Mouse (Mus musculus): ENCODE measurements around the gene Vav3. TPM values are rescaled to one million over a fixed set of nuclear protein-coding genes. Genes with fewer than 3 reads are reported as not detected.

Gene Vav3
- polyA plus RNA-seq, 1 experiment from 2014 or later = 13.6 TPM

- no peaks in the 10 kb centered on the region for H3K36me3 ChIP-seq (ENCODE audit: control insufficient read depth, insufficient read depth, low read length)
- peaks cover 2 to 6% of the 10 kb centered on the region in 2 experiments; a peak in 3 of 4 replicates for H3K4me1 ChIP-seq (ENCODE audit: control insufficient read depth in 2 of 2, insufficient read depth in 2 of 2, low read length in 2 of 2)
- no peaks in the 10 kb centered on the region for H3K27me3 ChIP-seq (ENCODE audit: control insufficient read depth, insufficient read depth, low read length)
- H3K4me2 ChIP-seq (ENCODE audit: low read length) = no peak overlapping the region
- H3K9me3 ChIP-seq (ENCODE audit: control insufficient read depth, low read length) = no peaks in the 10 kb centered on the region
- no peak for ATAC-seq (ENCODE audit: insufficient number of reproducible peaks, insufficient read depth, low FRiP score, low read depth)
- H3K4me3 ChIP-seq (ENCODE audit: control insufficient read depth in 1 of 2, insufficient read depth in 1 of 2, low read depth in 1 of 2, low read length in 2 of 2) = no peak overlapping the region
- 85% methylated on average over 3 of the region's 3 CpGs for WGBS
- no peak overlapping the region for H3K9ac ChIP-seq (ENCODE audit: low read length)
- no peak overlapping the region for H3K27ac ChIP-seq (replicated peaks in 1 of 2; ENCODE audit: control insufficient read depth in 1 of 2, insufficient read depth in 1 of 2, low read depth in 2 of 2, low read length in 2 of 2)
These were observed 70.8 kb downstream of the Vav3 start for GRCm38 (mm10) chr3:109411294-109411693.

GRCm38 (mm10) chr3:109420403-109420802 lies 80.0 kb downstream of the Vav3 start:
- Histone ChIP-seq H3K9ac (ENCODE audit: low read length) (no peak overlapping the region), H3K9me3 (ENCODE audit: control insufficient read depth, low read length) (no peaks in the 10 kb centered on the region), H3K36me3 (ENCODE audit: control insufficient read depth, insufficient read depth, low read length) (no peaks in the 10 kb centered on the region), H3K4me1 (ENCODE audit: control insufficient read depth in 2 of 2, insufficient read depth in 2 of 2, low read length in 2 of 2) (no peaks in the 10 kb centered on the region), H3K4me2 (ENCODE audit: low read length) (no peak overlapping the region), H3K27ac (replicated peaks in 1 of 2; ENCODE audit: control insufficient read depth in 1 of 2, insufficient read depth in 1 of 2, low read depth in 2 of 2, low read length in 2 of 2) (no peak overlapping the region), H3K4me3 (ENCODE audit: control insufficient read depth in 1 of 2, insufficient read depth in 1 of 2, low read depth in 1 of 2, low read length in 2 of 2) (no peak overlapping the region), H3K27me3 (ENCODE audit: control insufficient read depth, insufficient read depth, low read length) (no peaks in the 10 kb centered on the region)
- WGBS = 75% methylated on average over 3 of the region's 3 CpGs
- no peak for ATAC-seq (ENCODE audit: insufficient number of reproducible peaks, insufficient read depth, low FRiP score, low read depth)

- H3K4me3 ChIP-seq (ENCODE audit: control insufficient read depth in 1 of 2, insufficient read depth in 1 of 2, low read depth in 1 of 2, low read length in 2 of 2) = no peak overlapping the region
- H3K9me3 ChIP-seq (ENCODE audit: control insufficient read depth, low read length) = no peaks in the 10 kb centered on the region
- H3K4me1 ChIP-seq (ENCODE audit: control insufficient read depth in 2 of 2, insufficient read depth in 2 of 2, low read length in 2 of 2) = no peaks in the 10 kb centered on the region
- no peak overlapping the region for H3K27ac ChIP-seq (replicated peaks in 1 of 2; ENCODE audit: control insufficient read depth in 1 of 2, insufficient read depth in 1 of 2, low read depth in 2 of 2, low read length in 2 of 2)
- no peak for ATAC-seq (ENCODE audit: insufficient number of reproducible peaks, insufficient read depth, low FRiP score, low read depth)
- no peaks in the 10 kb centered on the region for H3K36me3 ChIP-seq (ENCODE audit: control insufficient read depth, insufficient read depth, low read length)
- no peaks in the 10 kb centered on the region for H3K27me3 ChIP-seq (ENCODE audit: control insufficient read depth, insufficient read depth, low read length)
- 66% methylated on average over 3 of the region's 3 CpGs for WGBS
- H3K9ac ChIP-seq (ENCODE audit: low read length) = no peak overlapping the region
- no peak overlapping the region for H3K4me2 ChIP-seq (ENCODE audit: low read length)
These were observed 80.6 kb downstream of the Vav3 start for GRCm38 (mm10) chr3:109421019-109421418.

GRCm38 (mm10) chr3:109423440-109424079 lies 83.1 kb downstream of the Vav3 start:
- no peak overlapping the region for H3K4me3 ChIP-seq (ENCODE audit: control insufficient read depth in 1 of 2, insufficient read depth in 1 of 2, low read depth in 1 of 2, low read length in 2 of 2)
- no peak overlapping the region for H3K27ac ChIP-seq (replicated peaks in 1 of 2; ENCODE audit: control insufficient read depth in 1 of 2, insufficient read depth in 1 of 2, low read depth in 2 of 2, low read length in 2 of 2)
- no peak for ATAC-seq (ENCODE audit: insufficient number of reproducible peaks, insufficient read depth, low FRiP score, low read depth)
- H3K27me3 ChIP-seq (ENCODE audit: control insufficient read depth, insufficient read depth, low read length) = no peaks in the 10 kb centered on the region
- H3K9ac ChIP-seq (ENCODE audit: low read length) = no peak overlapping the region
- 90% methylated on average over 5 of the region's 5 CpGs for WGBS
- H3K4me2 ChIP-seq (ENCODE audit: low read length) = no peak overlapping the region
- H3K36me3 ChIP-seq (ENCODE audit: control insufficient read depth, insufficient read depth, low read length) = no peaks in the 10 kb centered on the region
- no peaks in the 10 kb centered on the region for H3K4me1 ChIP-seq (ENCODE audit: control insufficient read depth in 2 of 2, insufficient read depth in 2 of 2, low read length in 2 of 2)
- H3K9me3 ChIP-seq (ENCODE audit: control insufficient read depth, low read length) = no peaks in the 10 kb centered on the region

GRCm38 (mm10) chr3:109431285-109431684 lies 90.8 kb downstream of the Vav3 start:
- Histone ChIP-seq H3K9me3 (ENCODE audit: control insufficient read depth, low read length) (no peaks in the 10 kb centered on the region), H3K4me1 (ENCODE audit: control insufficient read depth in 2 of 2, insufficient read depth in 2 of 2, low read length in 2 of 2) (no peaks in the 10 kb centered on the region), H3K4me2 (ENCODE audit: low read length) (no peak overlapping the region), H3K9ac (ENCODE audit: low read length) (no peak overlapping the region), H3K4me3 (ENCODE audit: control insufficient read depth in 1 of 2, insufficient read depth in 1 of 2, low read depth in 1 of 2, low read length in 2 of 2) (no peak overlapping the region), H3K27ac (replicated peaks in 1 of 2; ENCODE audit: control insufficient read depth in 1 of 2, insufficient read depth in 1 of 2, low read depth in 2 of 2, low read length in 2 of 2) (no peak overlapping the region), H3K27me3 (ENCODE audit: control insufficient read depth, insufficient read depth, low read length) (no peaks in the 10 kb centered on the region), H3K36me3 (ENCODE audit: control insufficient read depth, insufficient read depth, low read length) (no peaks in the 10 kb centered on the region)
- ATAC-seq (ENCODE audit: insufficient number of reproducible peaks, insufficient read depth, low FRiP score, low read depth) = no peak
- WGBS = 57% methylated on average over 1 of the region's 1 CpGs

GRCm38 (mm10) chr3:109438552-109438951 lies 98.1 kb downstream of the Vav3 start:
- no peak overlapping the region for H3K27ac ChIP-seq (replicated peaks in 1 of 2; ENCODE audit: control insufficient read depth in 1 of 2, insufficient read depth in 1 of 2, low read depth in 2 of 2, low read length in 2 of 2)
- no peak for ATAC-seq (ENCODE audit: insufficient number of reproducible peaks, insufficient read depth, low FRiP score, low read depth)
- H3K4me2 ChIP-seq (ENCODE audit: low read length) = no peak overlapping the region
- no peaks in the 10 kb centered on the region for H3K27me3 ChIP-seq (ENCODE audit: control insufficient read depth, insufficient read depth, low read length)
- no peaks in the 10 kb centered on the region for H3K4me1 ChIP-seq (ENCODE audit: control insufficient read depth in 2 of 2, insufficient read depth in 2 of 2, low read length in 2 of 2)
- no peaks in the 10 kb centered on the region for H3K36me3 ChIP-seq (ENCODE audit: control insufficient read depth, insufficient read depth, low read length)
- H3K9ac ChIP-seq (ENCODE audit: low read length) = no peak overlapping the region
- no peak overlapping the region for H3K4me3 ChIP-seq (ENCODE audit: control insufficient read depth in 1 of 2, insufficient read depth in 1 of 2, low read depth in 1 of 2, low read length in 2 of 2)
- 93% methylated on average over 2 of the region's 2 CpGs for WGBS
- H3K9me3 ChIP-seq (ENCODE audit: control insufficient read depth, low read length) = no peaks in the 10 kb centered on the region

- 74% methylated on average over 8 of the region's 8 CpGs for WGBS
- Histone ChIP-seq H3K27ac (replicated peaks in 1 of 2; ENCODE audit: control insufficient read depth in 1 of 2, insufficient read depth in 1 of 2, low read depth in 2 of 2, low read length in 2 of 2) (no peak overlapping the region), H3K27me3 (ENCODE audit: control insufficient read depth, insufficient read depth, low read length) (no peaks in the 10 kb centered on the region), H3K4me2 (ENCODE audit: low read length) (no peak overlapping the region), H3K36me3 (ENCODE audit: control insufficient read depth, insufficient read depth, low read length) (no peaks in the 10 kb centered on the region), H3K9me3 (ENCODE audit: control insufficient read depth, low read length) (no peaks in the 10 kb centered on the region), H3K9ac (ENCODE audit: low read length) (no peak overlapping the region), H3K4me3 (ENCODE audit: control insufficient read depth in 1 of 2, insufficient read depth in 1 of 2, low read depth in 1 of 2, low read length in 2 of 2) (no peak overlapping the region), H3K4me1 (ENCODE audit: control insufficient read depth in 2 of 2, insufficient read depth in 2 of 2, low read length in 2 of 2) (no peaks in the 10 kb centered on the region)
- ATAC-seq (ENCODE audit: insufficient number of reproducible peaks, insufficient read depth, low FRiP score, low read depth) = no peak
These were observed 98.8 kb downstream of the Vav3 start for GRCm38 (mm10) chr3:109439253-109439652.

GRCm38 (mm10) chr3:109440001-109440400 lies 99.5 kb downstream of the Vav3 start:
- no peak overlapping the region for H3K4me2 ChIP-seq (ENCODE audit: low read length)
- no peaks in the 10 kb centered on the region for H3K36me3 ChIP-seq (ENCODE audit: control insufficient read depth, insufficient read depth, low read length)
- no peak for ATAC-seq (ENCODE audit: insufficient number of reproducible peaks, insufficient read depth, low FRiP score, low read depth)
- no peaks in the 10 kb centered on the region for H3K9me3 ChIP-seq (ENCODE audit: control insufficient read depth, low read length)
- H3K27me3 ChIP-seq (ENCODE audit: control insufficient read depth, insufficient read depth, low read length) = no peaks in the 10 kb centered on the region
- H3K27ac ChIP-seq (replicated peaks in 1 of 2; ENCODE audit: control insufficient read depth in 1 of 2, insufficient read depth in 1 of 2, low read depth in 2 of 2, low read length in 2 of 2) = no peak overlapping the region
- H3K9ac ChIP-seq (ENCODE audit: low read length) = no peak overlapping the region
- no peaks in the 10 kb centered on the region for H3K4me1 ChIP-seq (ENCODE audit: control insufficient read depth in 2 of 2, insufficient read depth in 2 of 2, low read length in 2 of 2)
- H3K4me3 ChIP-seq (ENCODE audit: control insufficient read depth in 1 of 2, insufficient read depth in 1 of 2, low read depth in 1 of 2, low read length in 2 of 2) = no peak overlapping the region
- 80% methylated on average over 6 of the region's 6 CpGs for WGBS
